Mouse (Mus musculus) megakaryocyte progenitor cell, adult 5-6 weeks (primary cell): ENCODE measurements at regions not wholly inside any gene's neighbourhood (a gene's known extent, or its start where the extent isn't known, plus 50 kb on each side); places are given as distances from the start of the nearest gene placed in this dataset.
"Not testable (repeated sequence)": the region's sequence is repeated elsewhere in the genome, so short reads cannot be mapped to it uniquely, and the experiment has no call there.

Experiments used
- ATAC-seq: replicated peaks from 2 replicates; pipeline ENCODE4 v1.8.0; 2016; ENCODE audit warnings: mild to moderate bottlenecking, moderate TSS enrichment, inconsistent platforms; ENCODE audit not compliant: poor library complexity

DNA sequence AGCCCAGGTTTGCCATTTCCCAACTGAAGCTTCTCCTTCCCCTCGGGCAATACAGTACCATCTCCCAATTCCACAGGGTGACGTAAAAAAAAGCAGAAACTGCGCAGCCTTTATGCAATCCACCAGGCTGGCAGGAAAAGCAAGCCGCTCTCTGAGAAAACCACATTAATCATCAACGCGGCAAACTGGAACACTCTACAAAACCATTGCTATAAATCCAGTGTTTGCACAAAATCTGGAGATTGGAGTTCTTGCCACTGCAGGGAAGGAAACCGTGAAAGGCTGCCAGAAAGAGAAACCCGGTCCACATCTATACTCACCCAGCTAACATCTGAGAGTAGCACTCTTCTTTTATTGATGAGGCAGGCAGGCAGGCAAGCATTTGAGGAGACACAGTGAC is 160.7 kb upstream of the Hes1 start:
- ATAC-seq, result peak; percentile 80

DNA sequence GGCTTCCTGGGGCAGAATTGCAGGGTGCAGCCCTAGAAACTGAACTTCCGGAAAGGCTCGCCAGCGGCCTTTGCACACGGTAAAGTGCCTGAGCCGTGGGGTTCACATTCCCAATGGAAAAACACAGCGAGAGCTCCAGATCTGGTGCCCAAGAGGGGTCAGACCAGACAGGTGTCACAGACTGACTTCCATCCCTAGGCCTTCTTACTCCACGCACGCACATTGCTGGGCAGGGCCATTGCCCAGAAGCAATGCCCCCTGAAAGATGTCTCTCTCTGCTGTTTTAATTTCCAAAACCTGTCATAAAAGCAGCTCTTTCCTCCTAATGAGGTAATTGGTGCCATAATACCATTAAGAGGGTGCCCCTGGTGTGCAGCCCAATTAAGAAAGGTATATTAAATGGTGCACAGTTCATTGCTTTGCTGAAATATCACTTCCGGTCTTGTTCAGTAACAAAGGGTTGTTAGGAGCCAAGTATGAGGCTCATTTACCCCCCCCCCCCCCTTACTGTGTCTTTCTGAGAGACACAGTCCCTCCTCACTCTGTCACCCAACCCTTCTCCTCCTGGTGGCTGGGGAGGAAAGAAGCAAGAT is 159.9 kb upstream of the Hes1 start:
- ATAC-seq, result no peak

DNA sequence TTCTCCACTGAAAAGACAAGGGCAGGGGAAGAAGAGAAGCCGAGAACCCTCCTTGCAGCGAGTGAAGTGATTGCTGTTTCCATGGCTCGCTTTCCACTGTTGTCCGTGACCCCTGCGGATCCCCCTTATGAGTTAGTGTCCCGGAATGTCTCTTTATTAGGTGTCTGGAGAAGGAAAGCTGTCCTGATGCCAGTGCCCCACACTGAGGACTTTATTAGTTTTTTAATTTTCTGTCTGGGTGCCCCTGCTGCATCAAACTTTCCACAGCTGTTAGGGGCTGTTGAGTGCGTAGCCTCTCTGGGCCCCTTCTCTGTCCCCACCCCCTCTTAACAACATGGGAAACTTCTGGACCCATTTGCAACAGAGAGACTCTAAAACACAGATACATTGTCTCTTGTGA is 156.9 kb upstream of the Hes1 start:
- ATAC-seq, result no peak

DNA sequence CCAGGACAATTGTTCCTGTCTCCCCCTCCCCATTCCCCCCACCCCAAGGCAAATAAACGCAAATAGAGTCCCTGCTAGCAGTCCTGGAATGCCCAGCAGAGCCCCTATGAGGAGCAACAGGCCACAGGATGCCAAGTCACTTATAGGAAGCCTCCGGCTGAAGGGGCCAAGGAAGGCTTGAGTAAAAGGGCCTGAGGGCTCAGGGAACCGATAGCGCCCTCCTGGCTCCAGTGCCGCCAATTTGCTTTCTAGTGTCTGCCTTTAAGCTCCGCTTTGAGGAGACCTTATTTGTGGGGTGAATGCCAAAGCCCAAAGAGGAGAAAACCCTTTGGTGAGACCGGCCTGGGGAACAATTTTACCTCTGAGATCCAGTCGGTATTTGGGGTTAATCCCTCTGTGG is 156.2 kb upstream of the Hes1 start:
- no peak for ATAC-seq

DNA sequence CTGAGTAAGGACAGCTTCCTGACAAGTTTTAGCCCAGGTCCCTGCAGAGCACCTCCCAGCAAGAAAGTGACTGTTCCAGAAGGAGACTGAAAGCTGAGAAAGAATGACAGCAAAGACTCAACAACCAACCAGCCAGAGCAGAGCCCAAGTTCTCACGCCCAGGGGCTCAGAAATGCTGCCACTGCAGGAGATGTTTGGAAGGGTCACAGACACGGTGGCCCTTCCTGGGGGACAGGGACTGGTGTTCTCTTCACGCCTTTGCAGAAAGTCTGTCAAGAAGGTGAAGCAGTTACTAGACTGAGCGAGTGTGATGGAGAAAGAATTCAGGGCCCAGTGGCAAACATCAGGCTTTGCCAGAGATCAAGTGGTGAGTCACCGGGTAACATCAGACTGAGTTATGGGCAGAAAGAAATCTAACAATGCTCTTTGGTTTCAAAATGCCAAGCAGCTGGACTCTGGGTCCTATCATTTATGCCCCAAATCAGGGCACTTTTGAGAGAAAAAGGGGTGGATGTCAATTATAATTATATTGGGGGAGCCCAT is 154.2 kb upstream of the Hes1 start:
- ATAC-seq, result no peak

DNA sequence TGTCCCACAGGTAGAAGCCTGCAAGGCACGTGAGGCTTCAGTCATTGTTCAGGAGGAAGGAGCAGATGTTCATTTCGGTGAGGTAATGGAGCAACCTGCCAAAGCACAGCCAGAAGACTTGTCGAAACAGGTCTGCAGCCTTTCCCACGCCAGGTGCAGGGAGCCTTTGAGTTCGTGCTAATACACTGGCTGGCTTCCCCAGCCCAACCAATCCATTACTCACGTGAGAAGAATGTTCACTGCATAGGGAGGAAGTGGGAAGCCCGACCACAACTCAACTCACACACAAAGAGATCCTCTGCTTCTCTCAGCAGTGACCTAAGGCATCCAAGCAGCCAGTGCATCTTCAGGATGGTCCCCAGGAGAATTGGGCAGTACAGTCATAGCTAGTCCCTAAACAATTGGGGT is 153.0 kb upstream of the Hes1 start:
- no peak for ATAC-seq

DNA sequence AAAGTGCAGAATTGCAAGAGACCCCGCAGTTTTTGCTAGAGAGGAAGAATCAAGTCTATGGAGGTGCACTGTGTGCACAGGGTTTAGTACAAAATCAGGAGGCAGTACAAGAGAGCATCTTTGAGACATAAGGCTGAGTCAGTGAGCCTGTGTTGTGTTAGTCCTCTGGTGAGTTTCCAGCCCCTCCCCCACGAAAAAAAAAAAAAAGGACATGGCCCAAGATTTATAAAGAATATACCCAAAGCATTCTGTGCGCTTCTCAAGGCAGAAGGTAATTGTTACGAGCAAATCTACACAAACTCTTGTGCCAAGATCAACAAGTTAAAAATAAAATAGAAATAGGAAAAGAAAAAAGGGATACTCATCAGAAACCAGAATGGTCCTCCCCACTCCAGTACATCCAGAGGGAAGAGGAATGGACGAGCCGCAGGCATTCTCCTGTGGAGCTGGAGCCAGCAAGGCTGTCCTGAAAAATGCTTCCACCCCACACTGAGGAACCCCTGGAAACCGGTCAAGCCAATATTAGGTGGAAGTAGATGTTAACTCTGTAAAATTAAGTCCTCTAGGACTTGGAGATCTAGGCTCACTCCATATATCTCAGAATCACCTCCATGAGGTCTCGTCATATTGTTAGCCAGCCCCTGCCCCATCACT is 150.7 kb upstream of the Hes1 start:
- no peak for ATAC-seq

DNA sequence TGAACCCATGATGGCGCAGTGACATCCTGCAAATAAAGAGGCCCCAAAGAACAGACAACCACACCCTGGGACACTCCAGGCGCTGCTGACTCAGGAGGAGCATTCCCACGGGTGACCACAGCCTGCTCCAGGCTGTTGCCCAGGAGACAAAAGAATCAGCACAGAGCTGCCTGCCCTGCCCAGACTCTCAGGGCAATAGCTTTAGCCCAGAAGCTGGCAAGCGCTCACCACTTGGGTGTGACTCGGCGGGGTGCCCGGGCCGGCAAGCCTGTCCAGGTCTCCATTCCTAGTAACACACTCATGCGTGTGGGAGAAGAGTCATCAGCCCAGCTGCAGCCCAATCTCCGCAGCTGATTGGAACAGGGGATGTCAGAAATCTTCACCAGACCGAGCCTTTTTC is 148.8 kb upstream of the Hes1 start:
- ATAC-seq, result no peak

DNA sequence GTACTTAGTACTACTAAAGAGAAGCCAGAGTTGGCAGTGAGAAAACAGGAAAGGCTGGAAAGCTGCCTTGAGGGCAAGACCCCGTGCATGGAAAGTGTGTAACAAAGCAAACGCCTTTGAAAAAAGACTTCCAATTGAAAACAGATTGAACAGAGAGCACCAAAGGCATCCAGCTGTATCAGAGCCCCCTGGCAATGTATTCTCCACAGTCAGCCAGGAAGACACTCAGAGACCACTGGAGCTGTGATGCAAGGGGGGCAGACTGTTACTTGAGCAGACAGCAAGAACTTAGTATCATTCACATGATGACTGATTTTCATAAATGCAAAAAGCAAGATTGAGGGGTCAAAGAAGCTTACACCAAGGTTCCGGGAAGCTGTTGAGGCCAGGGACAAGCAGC is 146.2 kb upstream of the Hes1 start:
- ATAC-seq, result no peak

DNA sequence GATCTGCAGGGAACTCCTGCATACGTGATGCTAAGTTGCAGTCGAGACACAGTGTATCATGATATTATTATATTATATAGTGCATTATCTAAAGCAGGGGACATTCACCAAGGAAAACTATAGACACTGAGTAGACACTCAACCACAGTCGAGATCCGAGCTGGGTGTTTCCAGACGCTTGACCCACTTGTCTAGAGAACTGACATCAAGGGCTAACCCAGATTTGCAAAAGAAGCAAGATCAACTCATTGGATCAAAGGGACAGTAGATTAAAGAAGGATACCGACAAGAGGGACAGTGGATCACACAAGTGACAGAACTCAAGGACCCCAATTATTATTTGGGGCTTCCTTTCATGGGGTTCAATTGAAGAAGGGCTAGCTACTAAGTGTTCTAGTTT is 145.8 kb upstream of the Hes1 start:
- ATAC-seq, result no peak

DNA sequence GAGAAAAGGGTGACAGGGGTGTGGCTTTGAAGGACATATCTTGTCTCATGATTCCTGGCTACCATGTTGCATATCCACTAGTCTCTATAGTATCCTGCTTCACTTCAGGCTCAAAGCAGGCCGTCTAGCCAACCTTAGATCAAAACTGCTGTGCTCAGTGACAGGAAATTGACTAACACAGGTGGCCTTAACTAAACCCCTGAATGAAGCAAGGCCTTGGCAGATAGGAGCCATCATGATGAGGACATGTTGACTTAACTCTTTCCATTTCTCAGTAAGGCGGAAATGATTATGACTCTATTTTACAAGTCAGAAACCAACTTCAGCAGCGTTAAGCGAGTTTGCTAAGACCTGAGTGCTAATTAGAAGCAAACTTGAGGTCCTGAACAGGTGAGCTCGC is 143.2 kb upstream of the Hes1 start:
- no peak for ATAC-seq

DNA sequence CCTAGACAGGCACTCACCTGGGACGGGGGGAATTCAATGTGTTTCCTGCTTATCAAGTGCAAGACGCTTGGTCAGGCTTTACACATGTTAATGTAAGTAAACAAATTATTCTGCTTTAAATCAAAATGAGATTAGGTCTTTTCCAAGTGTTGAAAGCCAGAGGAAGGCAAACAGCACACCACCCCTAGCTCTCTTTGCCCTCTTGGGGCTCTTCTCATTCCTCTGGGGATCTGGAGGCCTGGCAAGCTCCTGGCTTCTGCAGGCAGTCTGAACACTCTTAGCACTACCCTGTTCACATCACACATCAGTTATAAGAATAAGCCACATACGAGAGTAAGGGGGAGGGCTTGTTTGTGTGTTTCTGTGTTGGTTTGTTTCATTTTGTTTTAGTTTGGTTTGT is 142.8 kb upstream of the Hes1 start:
- ATAC-seq, result no peak

DNA sequence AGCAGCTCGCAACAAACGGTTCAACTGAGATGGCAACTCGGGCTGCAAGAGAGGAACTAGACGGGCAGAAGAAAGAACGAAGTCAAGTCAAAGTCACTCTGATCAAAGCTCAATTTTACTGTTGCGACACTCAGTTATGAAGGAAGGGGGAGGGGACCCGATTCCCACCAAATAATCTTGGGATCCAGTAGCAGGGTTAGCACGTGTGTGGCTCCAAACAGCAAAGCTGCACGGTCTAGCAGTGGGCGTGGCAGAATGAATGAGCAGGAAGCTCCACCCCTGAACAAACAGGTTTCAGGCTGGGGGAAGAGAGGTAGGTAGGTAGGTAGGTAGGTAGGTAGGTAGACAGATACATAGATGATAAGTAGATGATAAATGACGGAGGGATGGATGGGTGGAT is 136.9 kb upstream of the Hes1 start:
- ATAC-seq, result not testable (repeated sequence)

DNA sequence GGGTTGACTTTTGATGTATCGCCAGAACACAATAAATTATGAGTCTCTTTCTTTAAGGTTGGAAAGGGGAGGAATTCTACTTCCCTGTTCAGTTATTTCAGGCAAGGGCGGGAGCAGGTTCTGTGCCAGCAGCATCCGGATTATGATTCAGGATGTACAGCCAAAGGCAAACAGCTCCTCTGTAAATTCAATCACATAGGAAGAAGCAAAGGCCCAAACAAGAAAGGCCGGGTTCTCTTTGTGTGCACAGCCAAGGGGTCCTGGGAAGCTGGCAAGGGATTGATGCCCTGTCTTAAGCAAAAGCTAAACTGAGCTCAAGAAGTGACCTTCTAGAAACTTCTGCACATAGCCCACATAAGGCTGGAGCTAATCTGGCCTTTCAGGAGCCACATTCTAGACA is 135.9 kb upstream of the Hes1 start:
- no peak for ATAC-seq

DNA sequence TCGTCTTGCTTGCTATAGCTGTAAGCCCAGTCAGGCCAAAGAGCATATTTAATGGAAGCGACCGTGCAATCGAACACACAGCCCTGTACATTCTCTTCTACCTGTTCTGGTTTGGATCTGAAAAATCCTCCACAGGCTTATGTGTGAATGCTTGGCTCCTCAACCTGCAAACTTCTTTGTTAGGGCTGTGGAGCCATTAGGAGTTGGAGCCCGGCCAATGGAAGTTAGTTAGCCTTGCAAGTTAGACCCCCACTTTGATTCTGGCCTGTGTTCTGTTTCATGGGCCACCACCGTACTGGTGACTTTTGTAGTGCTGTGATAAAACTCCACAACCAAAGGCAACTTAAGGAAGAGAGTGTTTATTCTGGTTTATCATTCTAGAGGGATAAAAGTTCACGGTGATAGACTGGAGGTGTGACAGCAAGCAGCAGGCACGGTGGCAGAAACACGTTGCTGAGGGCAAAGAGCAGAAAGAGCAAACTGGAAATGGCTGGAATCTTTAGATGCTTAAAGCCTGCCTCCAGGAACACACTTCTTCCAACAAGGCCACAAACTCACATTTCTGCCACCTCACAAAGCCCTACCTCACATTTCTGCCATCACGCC is 132.3 kb upstream of the Hes1 start:
- ATAC-seq, result no peak

DNA sequence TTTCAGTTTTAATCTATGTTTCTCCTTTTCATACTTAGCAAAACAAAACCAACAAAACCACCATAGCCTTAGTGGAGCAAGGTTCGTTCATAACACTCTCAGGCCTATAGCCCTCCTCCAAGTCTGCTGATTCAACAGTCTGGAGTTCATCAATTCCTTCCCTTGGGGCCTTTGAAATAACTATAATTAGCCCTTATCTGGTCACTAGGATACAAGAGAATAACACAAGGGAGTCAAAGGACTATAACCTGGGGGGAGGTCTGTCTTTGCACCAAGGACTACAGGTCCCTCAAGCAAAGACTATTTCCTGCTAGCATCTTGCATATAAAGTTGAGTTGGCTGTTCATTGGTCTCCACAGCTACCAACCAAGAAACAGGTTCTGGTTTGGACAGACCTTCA is 129.5 kb upstream of the Hes1 start:
- ATAC-seq, result no peak

DNA sequence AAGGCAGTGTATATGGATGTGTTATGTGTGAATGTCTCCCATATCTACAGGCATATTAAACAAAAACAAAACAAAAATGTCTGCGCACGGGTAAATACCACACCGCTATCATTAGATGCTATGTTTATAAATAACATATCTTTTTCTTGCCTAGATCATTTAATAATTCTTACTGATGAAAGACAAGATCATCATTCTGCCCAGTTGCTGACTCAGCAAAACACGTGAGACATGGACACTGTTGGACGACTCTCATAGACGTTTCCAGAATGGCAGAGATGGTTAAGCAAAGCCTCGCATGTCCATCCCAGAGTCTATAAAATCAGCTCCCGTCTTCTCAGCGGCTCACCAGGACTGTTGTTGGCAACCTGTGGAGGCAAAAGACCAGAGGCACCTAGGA is 125.5 kb upstream of the Hes1 start:
- no peak for ATAC-seq

DNA sequence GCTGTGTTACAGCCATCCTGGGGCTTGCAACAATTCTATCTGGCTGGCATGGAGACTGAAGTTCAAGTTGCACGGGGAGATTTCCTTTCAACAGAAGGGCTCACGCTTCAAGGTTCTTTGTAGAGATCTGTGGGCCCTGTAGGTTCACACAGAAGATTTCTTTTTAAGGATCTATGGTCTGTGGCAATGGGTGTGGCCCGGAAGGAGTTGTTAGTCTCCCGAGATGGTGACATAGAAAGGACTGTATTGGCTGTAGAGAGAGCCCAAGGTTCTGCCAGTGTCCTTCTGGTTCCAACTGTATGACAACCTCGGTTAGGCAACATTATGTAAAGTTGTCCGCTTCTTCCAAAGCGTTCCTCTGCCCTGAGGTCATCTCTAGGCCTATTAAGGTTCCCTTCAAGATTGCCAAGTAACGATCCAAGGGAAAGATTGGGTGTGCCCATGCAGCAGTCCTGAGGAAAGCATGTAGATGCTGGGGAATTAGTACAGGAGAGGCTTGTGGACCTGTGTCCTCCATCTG is 124.8 kb upstream of the Hes1 start:
- no peak for ATAC-seq

DNA sequence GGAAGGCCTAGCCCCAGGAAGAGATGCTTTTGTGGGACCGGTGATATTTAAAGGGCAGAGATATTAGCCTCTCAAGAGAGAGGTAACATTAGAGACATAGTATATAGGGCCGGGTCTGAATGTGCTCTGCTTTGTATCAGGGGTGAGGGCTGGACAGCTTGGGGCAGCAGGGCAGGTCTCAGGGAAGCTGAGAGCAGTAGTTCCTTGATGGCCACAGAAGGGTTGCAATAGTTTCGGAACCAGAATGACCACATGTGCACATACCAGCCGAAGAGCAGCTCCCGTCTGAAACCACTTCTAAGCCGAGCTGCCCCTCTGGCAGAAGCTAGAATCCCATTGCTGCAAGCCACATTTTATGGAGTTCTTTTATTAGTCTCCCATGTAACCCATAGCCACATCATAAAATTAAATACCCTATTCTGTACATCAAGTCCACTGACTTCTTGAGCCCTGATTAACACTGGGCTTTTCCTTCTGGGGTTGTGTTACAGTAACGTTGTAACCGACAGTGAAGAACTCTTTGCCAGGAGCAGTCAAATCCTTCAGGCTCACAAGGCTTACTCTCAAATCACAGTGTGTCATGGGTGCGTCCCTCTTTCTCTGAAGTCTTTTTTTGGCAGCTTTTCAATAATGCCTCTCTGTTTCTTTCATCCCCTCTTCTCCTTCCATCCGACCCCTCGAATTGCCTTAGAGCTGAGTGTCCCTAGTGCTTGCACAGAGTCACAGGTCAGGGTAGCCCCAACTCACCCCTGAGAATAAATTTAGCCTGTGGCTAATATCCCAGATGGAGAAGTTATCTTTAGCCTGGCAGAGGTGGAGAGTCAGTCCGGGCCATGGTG is 124.1 kb upstream of the Hes1 start:
- no peak for ATAC-seq

DNA sequence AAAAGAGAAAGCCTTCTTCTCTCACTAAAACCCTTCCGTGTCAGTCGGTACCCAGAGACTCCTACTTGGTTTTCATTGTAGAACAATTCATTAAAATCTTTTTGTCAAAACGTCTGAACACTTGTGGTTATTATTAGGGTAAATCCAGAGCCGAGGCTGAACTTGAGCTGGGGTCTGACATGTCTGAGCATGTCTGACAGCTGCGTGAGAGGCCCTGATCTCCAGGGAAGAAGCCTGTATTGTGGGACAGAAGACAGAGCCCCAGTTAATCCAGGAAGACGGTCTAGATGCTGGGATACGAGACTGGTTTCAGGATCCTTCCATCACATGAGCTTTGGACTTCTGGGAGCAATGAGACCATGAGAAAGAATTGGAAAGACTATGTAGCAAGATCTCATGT is 122.1 kb upstream of the Hes1 start:
- no peak for ATAC-seq
